Comparison of ENCODE assay signal across 15 mouse cellular contexts in genomic region chr11:86381478-86382091, GRCm38 (mm10). TPM values are rescaled to one million over a fixed set of nuclear protein-coding genes. Genes with fewer than 3 reads are reported as not detected.
A peak's percentile ranks its signal among the peaks of the same experiment; 100 is the strongest.
DNase-seq lines count a peak whose midpoint lies in the region; ATAC-seq and TF ChIP-seq lines count a peak whose summit lies in the region.
"Had no signal": no experiment of that assay in that cellular context is flagged by ENCODE, and none has a peak within 500 bp of the region (broad histone marks: within the 10 kb centered on the region; RNA-seq: fewer than 3 reads in every experiment).

No protein-coding gene starts in this region.

- no peaks in the 10 kb centered on the region for H3K9me3 ChIP-seq in lung, postnatal 0 days (ENCODE audit: low read length)
- H3K9me3 ChIP-seq: embryonic facial prominence, embryonic 10.5 days; forebrain, embryonic 10.5 days; midbrain, embryonic 12.5 days; stomach, embryonic 15.5 days had no signal

- peak; percentile 32 for DNase-seq in adrenal gland, adult 8-10 months
- DNase-seq in adrenal gland, adult 18-20 months (ENCODE audit: low spot score in 2 of 2), result no peak
- peak; percentile 69 for DNase-seq in lung, postnatal 0 days (ENCODE audit: low spot score)
- no peak for DNase-seq in lung, adult 2 months
- DNase-seq in adrenal gland, postnatal 10 days, result peak; percentile 53
- DNase-seq in left cerebral cortex, adult 8-10 months (ENCODE audit: low spot score in 2 of 2), result no peak
- no peak for DNase-seq in layer of hippocampus, postnatal 36 days
- DNase-seq: cerebellum, postnatal 10 days; right cerebral cortex, postnatal 25 days; thymus, postnatal 4 days had no signal

- no peak overlapping the region for H3K4me3 ChIP-seq in lung, postnatal 0 days (ENCODE audit: low read depth, low read length)
- H3K4me3 ChIP-seq in lung, adult 2 months (replicated peaks; ENCODE audit: extremely low read depth, low read depth, low read length), result no peak overlapping the region
- H3K4me3 ChIP-seq in small intestine, adult 2 months (ENCODE audit: low read depth, low read length), result no peak overlapping the region
- H3K4me3 ChIP-seq: embryonic facial prominence, embryonic 10.5 days; forebrain, embryonic 10.5 days; midbrain, embryonic 12.5 days; stomach, embryonic 15.5 days had no signal

- no peak overlapping the region for H3K9ac ChIP-seq in lung, postnatal 0 days (replicated peaks; ENCODE audit: low read depth)
- H3K9ac ChIP-seq: midbrain, embryonic 12.5 days; stomach, embryonic 15.5 days had no signal

- no peaks in the 10 kb centered on the region for H3K27me3 ChIP-seq in lung, postnatal 0 days (replicated peaks; ENCODE audit: insufficient read depth, low read length)
- no peaks in the 10 kb centered on the region for H3K27me3 ChIP-seq in small intestine, adult 2 months (ENCODE audit: control insufficient read depth, insufficient read depth, low read length)
- H3K27me3 ChIP-seq: midbrain, embryonic 12.5 days; stomach, embryonic 15.5 days had no signal

- TF ChIP-seq POLR2A in lung, adult 2 months (IDR thresholded peaks at IDR 0.05; ENCODE audit: borderline replicate concordance, extremely low read depth, low read depth, low read length), result no peak
- no peak for TF ChIP-seq POLR2A in small intestine, adult 2 months (IDR thresholded peaks at IDR 0.05; ENCODE audit: low read depth, low read length)

- no peaks in the 10 kb centered on the region for H3K36me3 ChIP-seq in lung, postnatal 0 days (ENCODE audit: insufficient read depth, low read length)
- no peaks in the 10 kb centered on the region for H3K36me3 ChIP-seq in small intestine, adult 2 months (ENCODE audit: control insufficient read depth, insufficient read depth, low read length)
- H3K36me3 ChIP-seq: embryonic facial prominence, embryonic 10.5 days; forebrain, embryonic 10.5 days; midbrain, embryonic 12.5 days; stomach, embryonic 15.5 days had no signal

- 40% methylated on average over 5 of the region's 5 CpGs for WGBS in lung, postnatal 0 days
- WGBS in lung, adult 2 months, result 39% methylated on average over 5 of the region's 5 CpGs
- WGBS in small intestine, adult 2 months, result 33% methylated on average over 5 of the region's 5 CpGs

- no peaks in the 10 kb centered on the region for H3K4me1 ChIP-seq in lung, postnatal 0 days (ENCODE audit: insufficient read depth, low read depth, low read length)
- H3K4me1 ChIP-seq in lung, adult 2 months (ENCODE audit: control insufficient read depth, insufficient read depth, low read length), result peaks cover 3% of the 10 kb centered on the region
- peaks cover 16% of the 10 kb centered on the region; the same call in 1 of the 2 replicates for H3K4me1 ChIP-seq in small intestine, adult 2 months (ENCODE audit: control insufficient read depth, insufficient read depth, insufficient read length, low read length)
- H3K4me1 ChIP-seq: forebrain, embryonic 10.5 days; midbrain, embryonic 12.5 days had no signal

- no peak overlapping the region for H3K27ac ChIP-seq in lung, postnatal 0 days (ENCODE audit: low read length)
- peak overlapping the region; percentile 66; the same call in 1 of the 2 replicates for H3K27ac ChIP-seq in small intestine, adult 2 months (ENCODE audit: insufficient read depth, low read depth, low read length)
- H3K27ac ChIP-seq: embryonic facial prominence, embryonic 10.5 days; forebrain, embryonic 10.5 days; midbrain, embryonic 12.5 days had no signal

- TF ChIP-seq CTCF in lung, postnatal 0 days (IDR thresholded peaks at IDR 0.05), result no peak
- no peak for TF ChIP-seq CTCF in lung, adult 2 months (IDR thresholded peaks at IDR 0.05; ENCODE audit: insufficient read depth, low read length)
- TF ChIP-seq CTCF in small intestine, adult 2 months (IDR thresholded peaks at IDR 0.05; ENCODE audit: extremely low read depth, insufficient read length, insufficient replicate concordance, low read depth, low read length), result no peak

- ATAC-seq in lung, postnatal 0 days, result peak; percentile 77

- H3K4me2 ChIP-seq in lung, postnatal 0 days (replicated peaks; ENCODE audit: low read depth, low read length), result no peak overlapping the region
- H3K4me2 ChIP-seq: midbrain, embryonic 12.5 days; stomach, embryonic 15.5 days had no signal

- TF ChIP-seq EP300 in lung, postnatal 0 days (IDR thresholded peaks at IDR 0.05), result no peak; the same call in 1 of the 2 replicates

RNA-seq across cellular contexts. Expression of gene Med13, which starts 24.2 kb away (rescaled TPM):
- 10 to 100 TPM; 38.2 to 62.7 (median 52.8) TPM for total RNA-seq in adrenal gland, adult 8-10 months (2022)
- total RNA-seq in adrenal gland, adult 18-20 months (2021), result 10 to 100 TPM; 42.3 to 42.5 TPM
- 5.8 and 7.9 TPM in 2 replicates for polyA plus RNA-seq in lung, postnatal 0 days (2015; fragmentation: Nextera tagmentation; extraction: Ambion mirVana)
- 15.3 and 22.8 TPM in 2 replicates for polyA plus RNA-seq in lung, adult 2 months (2012; rRNA removed)
- 10 to 100 TPM; 49.4 to 55.0 TPM for total RNA-seq in adrenal gland, postnatal 10 days (2021)
- polyA plus RNA-seq in small intestine, adult 2 months (2012; rRNA removed), result 5.8 and 21.8 TPM in 2 replicates
- 10 to 100 TPM; 47.9 to 66.6 (median 55.8) TPM for total RNA-seq in left cerebral cortex, adult 8-10 months (2022)
- total RNA-seq in layer of hippocampus, postnatal 36 days (2021), result 10 to 100 TPM; 53.7 to 66.0 TPM

Comparison
In these comparisons a context has a peak if more than half of its experiments do, and no peak if none do; other contexts are left out.
1. DNase-seq: peak in adrenal gland, adult 8-10 months (single experiment), lung, postnatal 0 days (single experiment) and adrenal gland, postnatal 10 days (single experiment); none in adrenal gland, adult 18-20 months (0 of 2), lung, adult 2 months (single experiment), left cerebral cortex, adult 8-10 months (0 of 2) and layer of hippocampus, postnatal 36 days (0 of 2).